Mouse (Mus musculus): ENCODE measurements around the gene Gm5617. TPM values are rescaled to one million over a fixed set of nuclear protein-coding genes. Genes with fewer than 3 reads are reported as not detected.
"Not testable (repeated sequence)": the region's sequence is repeated elsewhere in the genome, so short reads cannot be mapped to it uniquely, and the experiment has no call there.

The Gm5617 gene
- polyA plus RNA-seq, 1 experiment from 2014 or later, result 41.3 TPM

DNA sequence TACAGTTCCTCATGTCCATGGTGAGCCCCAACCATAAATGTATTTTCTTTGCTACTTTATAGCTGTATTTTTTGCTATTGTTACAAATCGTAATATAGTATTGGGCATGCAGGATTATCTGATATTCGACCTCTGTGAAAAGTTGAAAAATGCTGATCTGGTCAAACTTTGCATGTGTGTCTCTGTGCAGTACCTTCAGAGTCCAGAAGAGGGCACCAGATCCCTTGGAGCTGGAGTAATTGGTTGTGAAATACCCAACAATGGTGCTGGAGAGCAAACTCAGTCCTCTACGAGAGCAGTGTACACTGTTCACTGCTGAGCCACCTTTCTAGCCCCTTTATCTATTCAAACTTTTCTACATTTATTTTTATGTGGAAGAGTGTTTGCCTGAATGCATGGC, 28.4 kb upstream of the Gm5617 start:
- Histone ChIP-seq H3K36me3 (ENCODE audit: control insufficient read depth, insufficient read depth, low read length) (peaks cover 12% of the 10 kb centered on the region; the same call in 1 of the 2 replicates), H3K4me1 (ENCODE audit: control insufficient read depth, insufficient read depth, low read length) (no peaks in the 10 kb centered on the region), H3K27ac (ENCODE audit: low read depth, low read length) (no peak overlapping the region), H3K9me3 (ENCODE audit: control insufficient read depth, low read length) (peaks cover 3% of the 10 kb centered on the region; the same call in 1 of the 2 replicates), H3K9ac (ENCODE audit: low read depth, low read length) (no peak overlapping the region), H3K4me3 (ENCODE audit: low read length) (no peak overlapping the region), H3K27me3 (ENCODE audit: control insufficient read depth, insufficient read depth, low read length) (no peaks in the 10 kb centered on the region), H3K4me2 (replicated peaks; ENCODE audit: low read depth, low read length) (no peak overlapping the region)
- 66% methylated on average over 3 of the region's 3 CpGs for WGBS
- no peak for ATAC-seq (ENCODE audit: low FRiP score, low TSS enrichment)

DNA sequence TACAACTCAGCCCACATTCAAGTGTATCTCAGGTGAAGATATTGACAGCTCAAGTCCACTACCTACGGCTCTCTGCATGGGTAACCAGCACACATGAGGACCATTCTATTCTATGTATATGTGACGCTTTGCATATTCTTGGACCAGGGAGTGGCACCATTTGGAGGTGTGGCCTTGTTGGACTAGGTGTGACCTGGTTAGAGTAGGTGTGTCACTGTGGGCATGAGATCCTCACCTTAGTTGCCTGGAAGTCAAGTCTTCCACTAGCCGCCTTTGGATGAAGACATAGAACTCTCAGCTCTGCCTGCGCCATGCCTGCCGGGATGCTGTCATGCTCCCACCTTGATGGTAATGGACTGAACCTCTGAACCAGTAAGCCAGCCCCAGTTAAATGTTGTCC, 27.8 kb upstream of the Gm5617 start:
- H3K27me3 ChIP-seq (ENCODE audit: control insufficient read depth, insufficient read depth, low read length); H3K9me3 ChIP-seq (ENCODE audit: control insufficient read depth, low read length); H3K9ac ChIP-seq (ENCODE audit: low read depth, low read length); H3K4me1 ChIP-seq (ENCODE audit: control insufficient read depth, insufficient read depth, low read length); H3K4me3 ChIP-seq (ENCODE audit: low read length); H3K27ac ChIP-seq (ENCODE audit: low read depth, low read length); ATAC-seq (ENCODE audit: low FRiP score, low TSS enrichment); H3K4me2 ChIP-seq (replicated peaks; ENCODE audit: low read depth, low read length): not testable (repeated sequence)
- 97% methylated on average over 5 of the region's 5 CpGs for WGBS
- H3K36me3 ChIP-seq (ENCODE audit: control insufficient read depth, insufficient read depth, low read length), result peaks cover 12% of the 10 kb centered on the region; the same call in 1 of the 2 replicates

DNA sequence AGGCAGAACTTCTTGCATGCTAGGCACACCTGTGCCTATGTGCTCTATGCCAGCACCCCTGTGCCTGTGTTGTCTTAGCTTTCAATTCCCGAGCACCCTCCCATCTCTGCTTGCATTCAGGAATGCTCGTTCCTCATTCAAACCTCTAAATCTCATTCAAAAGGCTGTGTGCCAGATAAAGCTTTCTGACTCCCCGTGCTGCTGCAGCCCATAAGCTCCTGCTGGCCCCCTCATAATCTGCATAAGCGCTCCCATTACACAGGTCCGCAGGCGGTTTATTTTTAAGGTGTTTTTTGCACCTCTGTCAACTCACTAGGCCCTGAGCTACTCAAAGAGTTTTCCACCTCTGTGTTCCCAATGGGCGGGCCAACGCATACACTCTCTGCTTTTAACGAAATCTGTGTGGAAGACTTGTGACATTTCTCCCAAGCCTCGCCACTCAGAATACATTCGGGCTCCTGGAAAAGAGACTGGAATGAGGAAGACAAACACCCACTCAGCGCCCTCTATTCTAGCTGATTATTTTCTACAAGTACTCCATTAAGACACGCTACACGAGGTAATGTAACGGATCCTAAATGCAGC, 22.7 kb upstream of the Gm5617 start:
- Histone ChIP-seq H3K36me3 (ENCODE audit: control insufficient read depth, insufficient read depth, low read length) (peaks cover 23% of the 10 kb centered on the region; the same call in 1 of the 2 replicates), H3K27me3 (ENCODE audit: control insufficient read depth, insufficient read depth, low read length) (no peaks in the 10 kb centered on the region), H3K9me3 (ENCODE audit: control insufficient read depth, low read length) (no peaks in the 10 kb centered on the region), H3K4me3 (ENCODE audit: low read length) (no peak overlapping the region), H3K9ac (ENCODE audit: low read depth, low read length) (no peak overlapping the region), H3K27ac (ENCODE audit: low read depth, low read length) (no peak overlapping the region), H3K4me1 (ENCODE audit: control insufficient read depth, insufficient read depth, low read length) (no peaks in the 10 kb centered on the region; the same call in 1 of the 2 replicates), H3K4me2 (replicated peaks; ENCODE audit: low read depth, low read length) (no peak overlapping the region)
- 93% methylated on average over 15 of the region's 15 CpGs for WGBS
- ATAC-seq (ENCODE audit: low FRiP score, low TSS enrichment), result no peak

DNA sequence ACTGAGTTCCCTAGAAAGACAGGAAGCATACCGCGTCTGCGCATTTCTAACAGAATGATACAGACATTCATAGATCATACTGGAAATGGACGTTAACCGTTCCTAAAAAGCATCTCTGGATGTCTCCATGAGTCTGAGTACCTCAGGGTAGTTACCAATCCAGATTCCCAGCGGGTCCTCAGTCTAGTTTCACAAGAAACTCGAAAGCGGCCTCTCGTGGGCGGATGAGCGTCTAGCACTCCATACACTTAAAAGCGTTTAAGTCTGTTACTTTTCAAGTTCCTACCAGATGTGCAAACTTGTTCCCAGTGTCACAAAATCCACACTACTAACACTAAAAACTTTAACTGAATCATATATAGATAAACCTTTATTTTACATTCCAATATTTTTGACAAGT, 22.1 kb upstream of the Gm5617 start:
- no peak for ATAC-seq (ENCODE audit: low FRiP score, low TSS enrichment)
- Histone ChIP-seq H3K27me3 (ENCODE audit: control insufficient read depth, insufficient read depth, low read length) (no peaks in the 10 kb centered on the region), H3K27ac (ENCODE audit: low read depth, low read length) (no peak overlapping the region), H3K4me2 (replicated peaks; ENCODE audit: low read depth, low read length) (no peak overlapping the region), H3K9ac (ENCODE audit: low read depth, low read length) (no peak overlapping the region), H3K9me3 (ENCODE audit: control insufficient read depth, low read length) (no peaks in the 10 kb centered on the region), H3K4me1 (ENCODE audit: control insufficient read depth, insufficient read depth, low read length) (no peaks in the 10 kb centered on the region; the same call in 1 of the 2 replicates), H3K4me3 (ENCODE audit: low read length) (no peak overlapping the region), H3K36me3 (ENCODE audit: control insufficient read depth, insufficient read depth, low read length) (peaks cover 18% of the 10 kb centered on the region; the same call in 1 of the 2 replicates)
- WGBS, result 94% methylated on average over 12 of the region's 12 CpGs

DNA sequence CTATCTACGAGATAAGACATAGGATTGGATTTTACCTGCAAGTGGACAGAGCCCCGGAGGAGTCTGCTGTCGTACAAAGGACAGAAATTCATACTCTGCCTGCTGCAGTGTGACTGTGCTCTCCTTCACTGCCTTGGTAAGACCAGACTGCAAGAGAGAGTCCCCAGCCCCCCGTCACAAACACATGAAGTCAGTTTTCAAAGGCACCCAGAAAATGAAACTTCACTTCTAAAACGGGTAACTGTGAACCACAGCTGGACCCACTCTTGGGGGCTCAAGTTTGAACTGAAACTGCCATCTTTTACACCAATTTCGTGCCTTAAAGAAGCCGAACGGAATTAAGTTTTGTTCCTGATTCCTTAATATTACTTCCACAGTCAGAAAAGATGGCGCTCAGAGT, 20.9 kb upstream of the Gm5617 start:
- no peak for ATAC-seq (ENCODE audit: low FRiP score, low TSS enrichment)
- Histone ChIP-seq H3K4me3 (ENCODE audit: low read length) (no peak overlapping the region), H3K9me3 (ENCODE audit: control insufficient read depth, low read length) (no peaks in the 10 kb centered on the region), H3K4me1 (ENCODE audit: control insufficient read depth, insufficient read depth, low read length) (no peaks in the 10 kb centered on the region; the same call in 1 of the 2 replicates), H3K27ac (ENCODE audit: low read depth, low read length) (no peak overlapping the region), H3K27me3 (ENCODE audit: control insufficient read depth, insufficient read depth, low read length) (no peaks in the 10 kb centered on the region), H3K4me2 (replicated peaks; ENCODE audit: low read depth, low read length) (no peak overlapping the region), H3K9ac (ENCODE audit: low read depth, low read length) (no peak overlapping the region), H3K36me3 (ENCODE audit: control insufficient read depth, insufficient read depth, low read length) (peaks cover 18% of the 10 kb centered on the region; the same call in 1 of the 2 replicates)
- 94% methylated on average over 9 of the region's 9 CpGs for WGBS

DNA sequence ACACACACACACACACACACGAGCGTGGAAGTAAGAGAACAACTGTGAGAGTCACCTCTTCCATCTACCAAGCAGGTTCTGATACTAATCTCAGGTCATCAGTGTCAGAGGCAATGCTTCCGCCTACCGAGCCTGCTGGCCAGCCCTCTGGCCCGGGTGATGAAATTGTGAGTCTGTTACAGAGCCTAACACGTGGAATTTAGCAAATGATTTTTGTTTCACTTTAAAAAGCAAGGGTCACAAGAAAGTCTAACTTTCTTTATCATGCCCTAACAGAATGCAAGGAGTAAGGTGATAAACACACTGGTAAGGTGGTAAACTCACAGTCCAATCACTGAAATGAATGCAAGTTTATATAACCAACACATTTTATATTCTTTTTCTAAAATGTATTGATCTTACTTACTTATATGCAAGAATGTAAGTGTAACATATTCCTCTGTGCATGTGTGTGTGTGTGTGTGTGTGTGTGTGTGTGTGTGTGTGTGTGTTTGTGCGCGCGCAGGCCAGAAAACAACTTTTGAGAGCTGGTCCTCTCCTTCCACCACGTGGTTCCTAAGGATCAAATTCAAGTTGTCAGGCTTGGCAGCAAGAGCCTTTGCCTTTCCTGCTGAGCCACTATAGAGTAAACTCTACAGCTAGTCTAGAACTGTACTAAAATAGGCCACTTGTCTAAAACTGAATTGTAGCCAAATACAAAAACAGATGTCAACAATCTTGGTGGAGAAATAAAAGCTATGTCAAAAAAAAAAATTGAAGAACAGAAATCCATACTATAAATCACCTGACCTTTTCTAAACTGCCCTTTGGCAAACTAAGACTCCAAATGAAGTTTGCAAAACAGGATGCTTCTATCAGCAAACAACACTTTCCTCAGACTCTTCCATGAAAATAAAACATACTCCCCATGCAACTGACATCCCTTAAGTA, 18.7 kb upstream of the Gm5617 start:
- no peak overlapping the region for H3K4me2 ChIP-seq (replicated peaks; ENCODE audit: low read depth, low read length)
- H3K27me3 ChIP-seq (ENCODE audit: control insufficient read depth, insufficient read depth, low read length), result no peaks in the 10 kb centered on the region
- H3K9ac ChIP-seq (ENCODE audit: low read depth, low read length), result no peak overlapping the region
- H3K36me3 ChIP-seq (ENCODE audit: control insufficient read depth, insufficient read depth, low read length), result peaks cover 11% of the 10 kb centered on the region; the same call in 1 of the 2 replicates
- H3K27ac ChIP-seq (ENCODE audit: low read depth, low read length), result no peak overlapping the region
- 87% methylated on average over 10 of the region's 10 CpGs for WGBS
- H3K9me3 ChIP-seq (ENCODE audit: control insufficient read depth, low read length), result no peaks in the 10 kb centered on the region
- no peak overlapping the region for H3K4me3 ChIP-seq (ENCODE audit: low read length)
- no peak for ATAC-seq (ENCODE audit: low FRiP score, low TSS enrichment)
- H3K4me1 ChIP-seq (ENCODE audit: control insufficient read depth, insufficient read depth, low read length), result peaks cover 4% of the 10 kb centered on the region

DNA sequence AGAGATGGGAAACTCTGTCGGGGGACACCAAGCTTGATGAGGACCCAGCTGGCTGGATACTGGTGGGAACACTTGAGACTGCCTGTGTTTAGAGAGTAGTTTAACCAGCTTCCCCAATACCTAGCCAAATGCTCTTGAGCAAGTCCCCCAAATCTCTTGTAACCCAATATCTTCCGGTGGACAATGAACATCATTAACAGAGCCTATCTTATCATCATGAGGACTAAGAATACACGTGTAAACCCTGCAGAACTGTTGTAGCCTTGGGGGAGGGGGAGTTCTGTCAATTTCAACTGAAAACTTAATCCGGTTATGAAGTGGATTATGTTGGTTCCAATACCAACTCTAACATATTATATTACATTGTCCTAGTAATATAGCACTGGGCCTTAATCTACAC, 16.4 kb upstream of the Gm5617 start:
- 79% methylated on average over 4 of the region's 4 CpGs for WGBS
- Histone ChIP-seq H3K27me3 (ENCODE audit: control insufficient read depth, insufficient read depth, low read length) (no peaks in the 10 kb centered on the region), H3K36me3 (ENCODE audit: control insufficient read depth, insufficient read depth, low read length) (peaks cover 7% of the 10 kb centered on the region; the same call in 1 of the 2 replicates), H3K4me1 (ENCODE audit: control insufficient read depth, insufficient read depth, low read length) (peaks cover 4% of the 10 kb centered on the region), H3K4me2 (replicated peaks; ENCODE audit: low read depth, low read length) (no peak overlapping the region), H3K4me3 (ENCODE audit: low read length) (no peak overlapping the region), H3K9me3 (ENCODE audit: control insufficient read depth, low read length) (no peaks in the 10 kb centered on the region), H3K27ac (ENCODE audit: low read depth, low read length) (no peak overlapping the region), H3K9ac (ENCODE audit: low read depth, low read length) (no peak overlapping the region)
- no peak for ATAC-seq (ENCODE audit: low FRiP score, low TSS enrichment)

DNA sequence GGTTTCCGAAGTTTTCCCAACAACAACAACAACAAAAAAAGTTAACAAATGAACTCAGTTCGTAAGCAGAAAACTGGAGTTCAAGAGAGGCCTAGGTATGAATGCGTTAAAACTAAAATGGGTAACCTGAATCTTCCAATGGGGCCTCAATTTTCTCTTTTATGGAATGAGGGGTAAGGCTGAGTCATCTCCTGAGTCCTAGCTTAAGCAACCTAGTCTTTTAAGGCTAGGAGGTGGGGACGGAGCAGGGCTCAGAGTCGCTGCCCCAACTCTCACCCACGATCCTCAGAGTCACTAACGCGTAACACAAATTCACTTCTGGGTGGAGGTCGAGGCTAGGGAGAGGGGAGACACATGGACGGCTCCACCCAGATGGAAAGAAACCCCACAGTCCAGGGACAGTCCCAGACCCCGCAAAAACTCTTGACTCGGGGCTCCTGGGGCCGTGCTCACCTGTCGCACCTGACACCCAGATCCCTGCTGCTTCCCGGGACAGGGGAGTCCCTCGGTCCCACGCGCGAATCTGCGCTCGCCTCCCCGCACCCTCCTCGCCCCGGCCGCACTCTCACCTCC, 15.3 kb upstream of the Gm5617 start:
- WGBS, result 6% methylated on average over 25 of the region's 25 CpGs
- peak; percentile 84; the same call in 1 of the 2 replicates for ATAC-seq (ENCODE audit: low FRiP score, low TSS enrichment)
- Histone ChIP-seq H3K9ac (ENCODE audit: low read depth, low read length) (peak overlapping the region; percentile 67), H3K9me3 (ENCODE audit: control insufficient read depth, low read length) (no peaks in the 10 kb centered on the region), H3K4me2 (replicated peaks; ENCODE audit: low read depth, low read length) (peak overlapping the region; percentile 70), H3K27ac (ENCODE audit: low read depth, low read length) (no peak overlapping the region), H3K4me3 (ENCODE audit: low read length) (peak overlapping the region; percentile 78), H3K36me3 (ENCODE audit: control insufficient read depth, insufficient read depth, low read length) (peaks cover 7% of the 10 kb centered on the region), H3K4me1 (ENCODE audit: control insufficient read depth, insufficient read depth, low read length) (peaks cover 4% of the 10 kb centered on the region), H3K27me3 (ENCODE audit: control insufficient read depth, insufficient read depth, low read length) (no peaks in the 10 kb centered on the region)

Measured in kidney, embryonic 14.5 days (tissue).